Mouse (Mus musculus): ENCODE measurements at regions not wholly inside any gene's neighbourhood (a gene's known extent, or its start where the extent isn't known, plus 50 kb on each side); places are given as distances from the start of the nearest gene placed in this dataset.

DNA sequence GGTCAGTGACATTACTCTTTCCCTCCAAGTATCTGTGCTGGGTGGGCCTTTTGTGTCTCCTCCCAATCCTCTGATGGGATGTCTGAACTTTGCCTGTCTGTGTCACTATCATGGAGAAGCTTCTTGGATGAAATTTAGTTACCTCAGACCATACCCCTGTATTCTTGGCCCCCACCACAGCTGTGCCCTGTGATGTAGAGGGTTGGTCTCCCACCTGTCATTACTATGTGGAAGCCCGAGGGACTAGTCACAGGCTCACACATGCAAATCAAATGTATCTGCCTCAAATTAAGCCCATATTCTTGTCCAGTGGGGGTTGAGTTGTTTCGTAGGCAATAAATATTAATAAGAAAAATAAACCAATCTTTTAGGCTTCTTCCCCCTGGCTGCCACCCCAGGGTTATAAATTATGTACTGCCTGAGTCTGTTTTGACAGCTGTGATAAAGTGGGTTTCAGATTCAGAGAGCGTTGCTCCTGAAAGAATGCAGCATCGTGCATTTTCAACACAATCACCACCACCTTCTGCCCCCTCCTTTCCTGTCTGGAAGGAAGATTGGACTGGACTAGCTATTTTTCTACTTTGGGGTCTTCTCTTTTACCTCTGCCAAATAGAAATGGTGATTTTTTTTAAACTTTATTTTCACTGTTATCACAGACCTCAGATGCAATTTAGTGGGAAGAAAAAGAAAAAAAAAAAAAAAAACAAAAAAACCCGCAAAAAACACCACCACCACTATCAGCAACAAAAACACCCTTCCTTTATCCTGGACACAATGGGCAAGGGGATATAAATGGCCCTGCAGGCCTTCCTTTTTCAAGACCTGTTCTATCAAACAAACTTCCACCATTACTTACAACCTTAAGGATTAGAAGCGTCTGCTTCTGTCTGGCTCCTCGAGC is 2664.1 kb upstream of the Lrrc6 start:
- TF ChIP-seq CTCF (conservative IDR thresholded peaks at IDR 0.05; ENCODE audit: insufficient read depth, insufficient read length, low read depth, low read length), result no peak
- TF ChIP-seq POLR2A (IDR thresholded peaks at IDR 0.05; ENCODE audit: low read depth, low read length), result no peak
